In genomic region chr11:109444600-109444999, GRCm38 (mm10) we compare ENCODE assay signal across 10 mouse cellular contexts. TPM values are rescaled to one million over a fixed set of nuclear protein-coding genes. Genes with fewer than 3 reads are reported as not detected.
DNase-seq lines count a peak whose midpoint lies in the region; ATAC-seq and TF ChIP-seq lines count a peak whose summit lies in the region.
"Had no signal": no experiment of that assay in that cellular context is flagged by ENCODE, and none has a peak within 500 bp of the region (broad histone marks: within the 10 kb centered on the region; RNA-seq: fewer than 3 reads in every experiment).

No protein-coding gene starts in this region.

- no peaks in the 10 kb centered on the region for H3K4me1 ChIP-seq in intestine, postnatal 0 days (replicated peaks; ENCODE audit: control insufficient read depth, insufficient read depth, low read length)
- peaks cover 7% of the 10 kb centered on the region; the same call in 1 of the 2 replicates for H3K4me1 ChIP-seq in intestine, embryonic 15.5 days (replicated peaks)
- H3K4me1 ChIP-seq in liver, adult 2 months (ENCODE audit: control insufficient read depth, insufficient read depth, low read length), result 0 out of 2 replicates have a peak, but pooled peaks cover 2% of the 10 kb centered on the region

- no peaks in the 10 kb centered on the region for H3K9me3 ChIP-seq in intestine, postnatal 0 days (ENCODE audit: control insufficient read depth)
- H3K9me3 ChIP-seq in intestine, embryonic 15.5 days, result no peaks in the 10 kb centered on the region
- H3K9me3 ChIP-seq: liver, embryonic 13.5 days had no signal

- 61% methylated on average over 7 of the region's 7 CpGs for WGBS in intestine, postnatal 0 days
- WGBS in intestine, embryonic 15.5 days, result 62% methylated on average over 7 of the region's 7 CpGs
- 70% methylated on average over 7 of the region's 7 CpGs for WGBS in liver, adult 2 months

- H3K27ac ChIP-seq in intestine, postnatal 0 days (ENCODE audit: low read depth, low read length), result no peak overlapping the region
- no peak overlapping the region for H3K27ac ChIP-seq in intestine, embryonic 15.5 days
- H3K27ac ChIP-seq in liver, adult 2 months (replicated peaks; ENCODE audit: insufficient read depth, low read depth, low read length), result no peak overlapping the region
- H3K27ac ChIP-seq: liver, embryonic 13.5 days had no signal

- CTCF ChIA-PET in Patski (lab: Charles Lee), result interaction anchor here (2.3 kb wide), 2 partner anchors 140 to 175 kb away, joined by 12 to 21 read pairs; no protein-coding TSS in a partner anchor

- H3K9ac ChIP-seq in intestine, postnatal 0 days (ENCODE audit: low read depth, low read length), result no peak overlapping the region
- no peak overlapping the region for H3K9ac ChIP-seq in intestine, embryonic 15.5 days
- no peak overlapping the region for H3K9ac ChIP-seq in liver, adult 2 months (ENCODE audit: low read depth, low read length)

- in situ Hi-C loops in Patski (cut with MboI; ENCODE audit: low pct_unique_long_range_greater_than_20kb), result loop anchor here (25.0 kb wide), 1 partner anchor 982 kb away; no protein-coding TSS in a partner anchor

- no peaks in the 10 kb centered on the region for H3K36me3 ChIP-seq in intestine, postnatal 0 days (ENCODE audit: control insufficient read depth, insufficient read depth)
- H3K36me3 ChIP-seq in intestine, embryonic 15.5 days, result no peaks in the 10 kb centered on the region
- no peaks in the 10 kb centered on the region for H3K36me3 ChIP-seq in liver, adult 2 months (ENCODE audit: control insufficient read depth, insufficient read depth, low read length)

- no peaks in the 10 kb centered on the region for H3K27me3 ChIP-seq in intestine, postnatal 0 days (replicated peaks; ENCODE audit: control insufficient read depth, insufficient read depth, low read length)
- H3K27me3 ChIP-seq in intestine, embryonic 15.5 days (replicated peaks), result no peaks in the 10 kb centered on the region
- H3K27me3 ChIP-seq in Patski, result peaks cover 3% of the 10 kb centered on the region
- no peaks in the 10 kb centered on the region for H3K27me3 ChIP-seq in liver, adult 2 months (ENCODE audit: control insufficient read depth, insufficient read depth, low read length)
- H3K27me3 ChIP-seq: liver, embryonic 13.5 days had no signal

- no peak overlapping the region for H3K4me2 ChIP-seq in intestine, postnatal 0 days (replicated peaks; ENCODE audit: low read depth)
- no peak overlapping the region for H3K4me2 ChIP-seq in intestine, embryonic 15.5 days (replicated peaks)
- H3K4me2 ChIP-seq: liver, embryonic 13.5 days had no signal

- DNase-seq in CD4-positive, CD25-positive, alpha-beta regulatory T cell, adult 2 months (ENCODE audit: low read depth, low spot score), result peak; percentile 59
- no peak for DNase-seq in Patski (ENCODE audit: low read depth, low spot score)
- no peak for DNase-seq in liver, adult 2 months (ENCODE audit: extremely low read depth, low read depth, low spot score)
- peak; percentile 79 for DNase-seq in thymus, postnatal 4 days
- DNase-seq in left cerebral cortex, adult 11 months (ENCODE audit: low spot score), result no peak
- DNase-seq: liver, embryonic 13.5 days had no signal

- TF ChIP-seq CTCF in intestine, postnatal 0 days (IDR thresholded peaks at IDR 0.05; ENCODE audit: low read depth), result peak; percentile 66
- TF ChIP-seq CTCF in Patski (IDR thresholded peaks at IDR 0.05), result peak; percentile 32
- TF ChIP-seq CTCF in liver, adult 2 months (IDR thresholded peaks at IDR 0.05; ENCODE audit: low read depth, low read length), result peak; percentile 61

- no peak overlapping the region for H3K4me3 ChIP-seq in intestine, postnatal 0 days (ENCODE audit: low read depth, low read length)
- no peak overlapping the region for H3K4me3 ChIP-seq in intestine, embryonic 15.5 days (replicated peaks)
- no peak overlapping the region for H3K4me3 ChIP-seq in liver, adult 2 months (ENCODE audit: insufficient read depth, low read depth, low read length)
- H3K4me3 ChIP-seq: erythroblast, embryonic 14.5 days; liver, embryonic 13.5 days had no signal

- ATAC-seq in CD4-positive, CD25-positive, alpha-beta regulatory T cell, adult 4 months, result no peak
- no peak for ATAC-seq in intestine, postnatal 0 days
- ATAC-seq in intestine, embryonic 15.5 days, result no peak
- ATAC-seq in Patski, result no peak

- H3K79me2 ChIP-seq in liver, adult 2 months (ENCODE audit: control insufficient read depth, insufficient read depth, low read length), result no peaks in the 10 kb centered on the region

- no peak for TF ChIP-seq POLR2A in liver, adult 2 months (IDR thresholded peaks at IDR 0.05; ENCODE audit: extremely low read depth, insufficient read depth, low read length)

- POLR2A ChIA-PET in Patski (lab: Charles Lee), result no interaction called here

RNA-seq across cellular contexts. Expression of gene Amz2, which starts 18.9 kb away (rescaled TPM):
- 10 to 100 TPM; 40.0 to 48.4 TPM for polyA plus RNA-seq in CD4-positive, CD25-positive, alpha-beta regulatory T cell, adult 4 months (2017; shearing (Covaris generic))
- 22.7 and 23.8 TPM in 2 replicates for polyA plus RNA-seq in intestine, postnatal 0 days (2015; fragmentation: Nextera tagmentation; extraction: Ambion mirVana)
- polyA plus RNA-seq in intestine, embryonic 15.5 days (2015; fragmentation: Nextera tagmentation; extraction: Ambion mirVana), result 38.4 and 38.9 TPM in 2 replicates
- 48.6 TPM for polyA plus RNA-seq in Patski (2021)
- 10.8 and 16.0 TPM in 2 replicates for total RNA-seq in liver, adult 2 months (2014; rRNA removed)
- polyA plus RNA-seq in liver, adult 2 months (2012; rRNA removed), result 13.3 and 14.8 TPM in 2 replicates

RNA-seq across cellular contexts. Expression of gene Arsg, which starts 28.6 kb away (rescaled TPM):
- polyA plus RNA-seq in CD4-positive, CD25-positive, alpha-beta regulatory T cell, adult 4 months (2017; shearing (Covaris generic)), result 1 to 10 TPM; 4.5 to 7.1 TPM
- polyA plus RNA-seq in intestine, postnatal 0 days (2015; fragmentation: Nextera tagmentation; extraction: Ambion mirVana), result 50.9 and 54.4 TPM in 2 replicates
- 3.3 and 3.6 TPM in 2 replicates for polyA plus RNA-seq in intestine, embryonic 15.5 days (2015; fragmentation: Nextera tagmentation; extraction: Ambion mirVana)
- 1.1 TPM for polyA plus RNA-seq in Patski (2021)
- 8.1 and 9.9 TPM in 2 replicates for total RNA-seq in liver, adult 2 months (2014; rRNA removed)
- 8.5 and 9.1 TPM in 2 replicates for polyA plus RNA-seq in liver, adult 2 months (2012; rRNA removed)

RNA-seq across cellular contexts. Expression of gene Slc16a6, which starts 28.8 kb away (rescaled TPM):
- polyA plus RNA-seq in CD4-positive, CD25-positive, alpha-beta regulatory T cell, adult 4 months (2017; shearing (Covaris generic)), result 10 to 100 TPM; 16.7 to 21.0 TPM
- 129 and 143 TPM in 2 replicates for polyA plus RNA-seq in intestine, postnatal 0 days (2015; fragmentation: Nextera tagmentation; extraction: Ambion mirVana)
- polyA plus RNA-seq in intestine, embryonic 15.5 days (2015; fragmentation: Nextera tagmentation; extraction: Ambion mirVana), result 15.4 and 16.6 TPM in 2 replicates
- polyA plus RNA-seq in Patski (2021), result 1.2 TPM
- total RNA-seq in liver, adult 2 months (2014; rRNA removed), result 1.4 and 1.5 TPM in 2 replicates
- 1.9 and 2.2 TPM in 2 replicates for polyA plus RNA-seq in liver, adult 2 months (2012; rRNA removed)

RNA-seq across cellular contexts. Expression of gene 9930022D16Rik, which starts 30.9 kb away (rescaled TPM):
- under 1 TPM; 0.22 to 0.39 TPM for polyA plus RNA-seq in CD4-positive, CD25-positive, alpha-beta regulatory T cell, adult 4 months (2017; shearing (Covaris generic))
- polyA plus RNA-seq in intestine, postnatal 0 days (2015; fragmentation: Nextera tagmentation; extraction: Ambion mirVana), result 0.08 TPM in 1 of 2 replicates, not detected in the other
- polyA plus RNA-seq in intestine, embryonic 15.5 days (2015; fragmentation: Nextera tagmentation; extraction: Ambion mirVana), result not detected in 2 replicates
- polyA plus RNA-seq in Patski (2021), result not detected
- not detected in 2 replicates for total RNA-seq in liver, adult 2 months (2014; rRNA removed)
- not detected in 2 replicates for polyA plus RNA-seq in liver, adult 2 months (2012; rRNA removed)
- polyA plus RNA-seq: liver, embryonic 13.5 days had no signal

Comparison
In these comparisons a context has a peak if more than half of its experiments do, and no peak if none do; other contexts are left out.
1. DNase-seq: peak in CD4-positive, CD25-positive, alpha-beta regulatory T cell, adult 2 months (single experiment) and thymus, postnatal 4 days (single experiment); none in Patski (single experiment), liver, adult 2 months (single experiment) and left cerebral cortex, adult 11 months (single experiment).
2. Peak in every context shown above with its lines, with median percentiles within 50 percentile points of each other: CTCF ChIP-seq.